Mouse (Mus musculus): ENCODE measurements at regions not wholly inside any gene's neighbourhood (a gene's known extent, or its start where the extent isn't known, plus 50 kb on each side); places are given as distances from the start of the nearest gene placed in this dataset.

- DNase-seq: no peak
Measured at GRCm38 (mm10) chr9:47444168-47444567, 85.8 kb upstream of the Cadm1 start.

- no peak for DNase-seq
Measured at GRCm38 (mm10) chr9:47444752-47445151, 85.2 kb upstream of the Cadm1 start.

GRCm38 (mm10) chr9:47445332-47445731 lies 84.6 kb upstream of the Cadm1 start:
- no peak for DNase-seq

GRCm38 (mm10) chr9:47452752-47453151 lies 77.2 kb upstream of the Cadm1 start:
- no peak for DNase-seq

GRCm38 (mm10) chr9:47458721-47459418 lies 71.1 kb upstream of the Cadm1 start:
- no peak for DNase-seq

GRCm38 (mm10) chr9:47459461-47460049 lies 70.4 kb upstream of the Cadm1 start:
- peak; percentile 78 for DNase-seq

- DNase-seq: no peak
Measured at GRCm38 (mm10) chr9:47460241-47460640, 69.7 kb upstream of the Cadm1 start.

GRCm38 (mm10) chr9:47461915-47462314 lies 68.1 kb upstream of the Cadm1 start:
- no peak for DNase-seq

GRCm38 (mm10) chr9:47466767-47467166 lies 63.2 kb upstream of the Cadm1 start:
- DNase-seq: no peak

GRCm38 (mm10) chr9:47467815-47468214 lies 62.2 kb upstream of the Cadm1 start:
- DNase-seq: no peak

- DNase-seq: no peak
Measured at GRCm38 (mm10) chr9:47469576-47469975, 60.4 kb upstream of the Cadm1 start.

- peak; percentile 59 for DNase-seq
Measured at GRCm38 (mm10) chr9:47470741-47471140, 59.2 kb upstream of the Cadm1 start.

- DNase-seq: peak; percentile 65
Measured at GRCm38 (mm10) chr9:47471767-47472420, 58.1 kb upstream of the Cadm1 start.

- peak; percentile 63 for DNase-seq
Measured at GRCm38 (mm10) chr9:47473776-47474365, 56.1 kb upstream of the Cadm1 start.

GRCm38 (mm10) chr9:47474776-47475175 lies 55.2 kb upstream of the Cadm1 start:
- DNase-seq: no peak

GRCm38 (mm10) chr9:47477889-47478288 lies 52.1 kb upstream of the Cadm1 start:
- no peak for DNase-seq

All from cerebellum, adult 9-10 months (tissue).